Mouse (Mus musculus) myocyte (in vitro differentiated cells): Measurements from ENCODE around the gene Zic5. TPM values are rescaled to one million over a fixed set of nuclear protein-coding genes. Genes with fewer than 3 reads are reported as not detected.

Experiments used
- H3K27me3 ChIP-seq: one replicate; pipeline ENCODE4 v1.6.1; 2011; ENCODE audit not compliant: control insufficient read depth, insufficient read depth, insufficient read length
- H3K36me3 ChIP-seq: one replicate; pipeline ENCODE4 v1.6.1; 2011; ENCODE audit not compliant: control insufficient read depth, insufficient read depth
- H3K4me2 ChIP-seq: one replicate; pipeline ENCODE4 v1.6.1; 2011; ENCODE audit warnings: low read depth, control low read depth
- H3K4me3 ChIP-seq: one replicate; pipeline ENCODE4 v1.5.1; 2011; ENCODE audit warnings: mild to moderate bottlenecking, control low read depth, moderate library complexity
- H3K79me2 ChIP-seq: one replicate; pipeline ENCODE4 v1.6.1; 2011; ENCODE audit not compliant: control insufficient read depth, insufficient read depth
- H3ac ChIP-seq: one replicate; pipeline ENCODE4 v1.6.1; 2011; ENCODE audit not compliant: control insufficient read depth, insufficient read length
- CEBPB ChIP-seq: IDR thresholded peaks from 2 replicates; pipeline ENCODE4 v1.6.1; 2011; ENCODE audit warnings: mild to moderate bottlenecking, moderate library complexity; ENCODE audit not compliant: poor library complexity, insufficient read depth, severe bottlenecking
- E2F4 ChIP-seq: IDR thresholded peaks from one replicate; pipeline ENCODE4 v1.6.1; 2011; ENCODE audit warnings: mild to moderate bottlenecking, control low read depth, moderate library complexity; ENCODE audit not compliant: insufficient read depth
- MAX ChIP-seq: IDR thresholded peaks from one replicate; pipeline ENCODE4 v1.6.1; 2011; ENCODE audit warnings: low read depth, mild to moderate bottlenecking, control low read depth
- MYOD1 ChIP-seq, 3 experiments: IDR thresholded peaks; one replicate each; pipeline ENCODE4 v1.6.1; 2011; ENCODE audit warnings: control low read depth in 2 of 3, low read depth in 2 of 3, mild to moderate bottlenecking in 2 of 3, moderate library complexity in 1 of 3; ENCODE audit not compliant: insufficient read length in 2 of 3, control insufficient read depth in 1 of 3
- MYOG ChIP-seq, 3 experiments: IDR thresholded peaks; one replicate each; pipeline ENCODE4 v1.6.1; 2011; ENCODE audit warnings: control low read depth in 2 of 3, low read depth in 2 of 3, mild to moderate bottlenecking in 2 of 3; ENCODE audit not compliant: insufficient read length in 2 of 3, control insufficient read depth in 1 of 3, insufficient read depth in 1 of 3
- POLR2A ChIP-seq: IDR thresholded peaks from one replicate; pipeline ENCODE4 v1.6.1; 2011; ENCODE audit warnings: low read depth, mild to moderate bottlenecking, control low read depth, moderate library complexity; ENCODE audit not compliant: insufficient read length
- POLR2AphosphoS2 ChIP-seq: IDR thresholded peaks from one replicate; pipeline ENCODE4 v1.6.1; 2011; ENCODE audit warnings: low read depth, control low read depth; ENCODE audit not compliant: insufficient read length
- REST ChIP-seq: IDR thresholded peaks from one replicate; pipeline ENCODE4 v1.6.1; 2011; ENCODE audit warnings: mild to moderate bottlenecking, control low read depth, moderate library complexity; ENCODE audit not compliant: insufficient read depth, insufficient read length
- SRF ChIP-seq: IDR thresholded peaks from one replicate; pipeline ENCODE4 v1.6.1; 2011; ENCODE audit warnings: low read depth; ENCODE audit not compliant: control insufficient read depth, insufficient read length
- TCF12 ChIP-seq: IDR thresholded peaks from one replicate; pipeline ENCODE4 v1.6.1; 2011; ENCODE audit warnings: mild to moderate bottlenecking, control low read depth; ENCODE audit not compliant: poor library complexity, insufficient read depth, severe bottlenecking
- TCF3 ChIP-seq: IDR thresholded peaks from one replicate; pipeline ENCODE4 v1.6.1; 2011; ENCODE audit warnings: low read depth, control low read depth; ENCODE audit not compliant: insufficient read length
- USF1 ChIP-seq: IDR thresholded peaks from one replicate; pipeline ENCODE4 v1.6.1; 2011; ENCODE audit warnings: low read depth, mild to moderate bottlenecking, control low read depth, moderate library complexity
- polyA plus RNA-seq: library from polyadenylated mRNA; unstranded; fragments of >200 nt; fragmentation: generic; extraction: Trizol; gene quantifications from one replicate; pipeline ENCODE4 v1.2.1, GENCODE M21; 2012; ENCODE audit warnings: missing spikeins

The Zic5 gene
- polyA plus RNA-seq, 1 experiment, result 0.42 TPM

DNA sequence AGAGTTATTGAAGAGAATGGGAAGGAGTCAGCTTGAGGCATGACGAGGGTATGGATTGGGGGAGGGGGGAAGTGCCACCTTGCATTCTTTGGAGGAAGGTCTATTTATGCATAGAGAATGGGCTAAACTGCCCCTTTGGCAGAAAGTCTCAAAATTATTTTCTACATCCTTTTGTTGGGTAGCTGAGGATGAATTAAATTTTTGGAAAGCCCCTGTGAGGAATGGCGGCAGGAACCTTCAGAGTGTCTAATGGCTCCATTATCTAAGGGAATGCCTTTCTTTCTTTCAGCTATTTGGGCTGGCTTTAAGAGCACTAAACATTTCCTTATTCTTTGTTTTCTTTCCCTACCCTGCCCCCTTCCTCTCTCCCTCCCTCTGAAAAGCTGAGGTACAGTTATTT lies 14.9 kb upstream of the Zic5 start:
- Histone ChIP-seq H3K27me3 (peaks cover 47% of the 10 kb centered on the region), H3K4me2 (no peak overlapping the region), H3K4me3 (no peak overlapping the region), H3K79me2 (peaks cover 7% of the 10 kb centered on the region), H3ac (no peak overlapping the region), H3K36me3 (no peaks in the 10 kb centered on the region)
- no peak for TF ChIP-seq USF1
- TF ChIP-seq CEBPB, result no peak
- no peak for TF ChIP-seq POLR2AphosphoS2
- no peak for TF ChIP-seq MYOD1 (IDR thresholded peaks at IDR 0.05; ENCODE audit: control insufficient read depth in 1 of 3, insufficient read length in 2 of 3, low read depth in 2 of 3)
- TF ChIP-seq TCF3, result no peak
- TF ChIP-seq E2F4, result no peak
- no peak for TF ChIP-seq MYOG (IDR thresholded peaks at IDR 0.05; ENCODE audit: control insufficient read depth in 1 of 3, insufficient read depth in 1 of 3, insufficient read length in 2 of 3, low read depth in 2 of 3)
- no peak for TF ChIP-seq TCF12
- no peak for TF ChIP-seq MAX
- no peak for TF ChIP-seq POLR2A
- TF ChIP-seq SRF, result no peak
- no peak for TF ChIP-seq REST

DNA sequence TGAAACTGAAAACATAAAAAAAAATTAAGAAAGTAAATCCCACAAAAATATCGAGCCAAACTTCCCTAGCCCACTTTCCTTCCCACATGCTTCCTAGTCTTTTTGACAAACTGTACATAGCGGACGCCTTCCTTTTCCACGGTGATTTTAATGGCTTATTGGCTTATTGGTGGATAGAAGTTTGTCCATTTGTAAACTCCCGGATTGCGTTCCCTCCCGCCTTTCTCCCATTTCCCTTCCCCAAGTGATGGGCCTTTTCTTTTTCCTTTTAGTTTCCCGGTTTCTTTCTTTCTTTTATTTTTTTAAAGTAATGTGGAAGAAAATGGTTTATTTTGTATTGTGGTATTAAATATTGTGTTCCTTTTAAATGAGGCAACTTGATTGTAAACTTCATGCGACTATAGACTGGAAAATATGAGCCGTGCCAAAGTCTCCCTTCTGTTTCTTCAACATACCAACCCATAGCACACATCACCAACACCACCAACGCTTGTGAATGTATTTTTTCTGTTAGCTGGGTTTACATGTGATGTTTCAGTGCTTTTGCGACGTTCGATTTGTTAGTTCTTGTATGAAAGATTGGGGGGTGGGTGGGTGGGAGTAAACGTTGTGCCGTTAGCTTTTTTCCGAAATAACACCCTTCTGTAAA lies 14.1 kb upstream of the Zic5 start:
- Histone ChIP-seq H3ac (no peak overlapping the region), H3K27me3 (peaks cover 47% of the 10 kb centered on the region), H3K79me2 (peaks cover 7% of the 10 kb centered on the region), H3K36me3 (no peaks in the 10 kb centered on the region), H3K4me2 (no peak overlapping the region), H3K4me3 (no peak overlapping the region)
- TF ChIP-seq TCF3 (no peak), SRF (no peak)

DNA sequence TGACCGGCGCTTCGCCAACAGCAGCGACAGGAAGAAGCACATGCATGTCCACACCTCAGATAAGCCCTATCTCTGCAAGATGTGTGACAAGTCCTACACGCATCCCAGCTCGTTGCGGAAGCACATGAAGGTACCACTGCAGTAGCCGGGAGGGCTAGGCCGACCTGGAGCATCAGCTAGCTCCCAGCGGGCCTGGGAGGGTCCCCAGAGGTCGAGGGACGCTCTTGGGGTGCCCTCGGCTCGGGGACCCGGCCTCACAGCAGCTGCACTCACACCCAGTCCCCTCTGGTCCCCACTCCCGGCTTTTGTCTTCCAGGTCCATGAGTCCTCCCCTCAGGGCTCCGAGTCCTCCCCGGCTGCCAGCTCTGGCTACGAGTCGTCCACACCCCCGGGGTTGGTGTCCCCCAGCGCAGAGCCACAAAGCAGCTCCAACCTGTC lies 13.1 kb upstream of the Zic5 start:
- Histone ChIP-seq H3K4me3 (no peak overlapping the region), H3K27me3 (peaks cover 38% of the 10 kb centered on the region)
- TF ChIP-seq REST, result no peak
- no peak for TF ChIP-seq MAX
- TF ChIP-seq USF1, result no peak
- TF ChIP-seq MYOG (IDR thresholded peaks at IDR 0.05; ENCODE audit: control insufficient read depth in 1 of 3, insufficient read depth in 1 of 3, insufficient read length in 2 of 3, low read depth in 2 of 3), result no peak
- TF ChIP-seq SRF, result no peak

DNA sequence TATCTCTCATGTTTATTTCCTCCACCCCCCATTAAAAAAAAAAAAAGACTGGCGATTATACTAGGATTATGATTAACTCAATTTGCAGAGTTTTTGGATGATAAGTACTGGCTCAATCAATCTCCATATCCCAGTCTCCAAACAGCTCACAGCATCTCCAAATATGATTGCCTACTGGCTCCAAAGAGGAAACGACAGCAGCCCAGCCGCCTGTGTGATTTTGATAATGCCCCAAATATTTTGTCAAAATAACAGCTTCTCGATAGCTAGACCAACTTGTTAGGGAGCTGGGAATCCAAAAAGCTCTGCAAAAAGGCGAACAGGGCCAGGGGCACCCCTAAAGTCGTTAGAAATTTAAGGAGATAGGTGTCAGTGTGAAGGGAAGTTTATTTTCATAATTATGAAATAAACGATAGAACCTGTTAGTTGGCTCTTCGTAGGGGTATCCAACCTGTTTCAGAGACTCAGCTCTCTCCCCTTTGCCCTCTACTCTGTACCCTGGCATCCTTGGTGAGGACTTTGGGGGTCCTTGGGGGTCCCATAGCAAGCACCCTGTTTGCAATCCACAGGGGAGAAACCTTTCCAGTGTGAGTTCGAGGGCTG lies 12.6 kb upstream of the Zic5 start:
- Histone ChIP-seq H3K79me2 (peaks cover 7% of the 10 kb centered on the region), H3K4me2 (no peak overlapping the region), H3K36me3 (no peaks in the 10 kb centered on the region), H3K27me3 (peaks cover 34% of the 10 kb centered on the region), H3ac (no peak overlapping the region), H3K4me3 (no peak overlapping the region)
- TF ChIP-seq USF1, result no peak
- no peak for TF ChIP-seq POLR2A
- no peak for TF ChIP-seq CEBPB
- TF ChIP-seq TCF12, result no peak
- no peak for TF ChIP-seq MAX
- TF ChIP-seq MYOG (IDR thresholded peaks at IDR 0.05; ENCODE audit: control insufficient read depth in 1 of 3, insufficient read depth in 1 of 3, insufficient read length in 2 of 3, low read depth in 2 of 3), result no peak
- no peak for TF ChIP-seq E2F4
- no peak for TF ChIP-seq TCF3
- no peak for TF ChIP-seq POLR2AphosphoS2
- TF ChIP-seq SRF, result no peak
- TF ChIP-seq MYOD1 (IDR thresholded peaks at IDR 0.05; ENCODE audit: control insufficient read depth in 1 of 3, insufficient read length in 2 of 3, low read depth in 2 of 3), result no peak

More for the DNA sequence above, 13.1 kb upstream of the Zic5 start:
- Histone ChIP-seq H3K4me2 (no peak overlapping the region), H3ac (no peak overlapping the region), H3K79me2 (peaks cover 7% of the 10 kb centered on the region), H3K36me3 (no peaks in the 10 kb centered on the region)

DNA sequence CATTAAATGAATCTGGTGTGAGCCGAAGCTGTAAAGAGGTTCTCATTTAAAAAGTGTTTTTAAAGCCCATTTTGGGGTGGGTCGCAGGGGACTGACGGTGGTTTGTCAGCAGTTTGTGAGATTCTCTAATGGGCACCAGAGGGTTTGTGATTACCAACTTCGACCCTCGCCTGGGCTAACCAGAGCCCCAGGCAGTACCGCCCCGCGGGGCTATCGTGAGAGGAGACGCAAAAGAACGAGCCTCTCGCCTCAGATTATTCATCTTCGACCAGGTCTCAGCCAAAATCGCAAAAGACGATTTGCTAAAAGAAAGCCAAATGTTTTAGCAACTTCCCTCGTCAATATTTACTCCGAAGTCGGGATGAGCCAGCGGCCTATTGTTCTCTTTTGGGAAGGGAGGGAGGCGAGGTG lies 11.8 kb upstream of the Zic5 start:
- H3K4me2 ChIP-seq, result peak overlapping the region; percentile 64
- TF ChIP-seq TCF3 (no peak), CEBPB (no peak), POLR2A (no peak), POLR2AphosphoS2 (no peak), USF1 (no peak), TCF12 (no peak), MYOG (IDR thresholded peaks at IDR 0.05; ENCODE audit: control insufficient read depth in 1 of 3, insufficient read depth in 1 of 3, insufficient read length in 2 of 3, low read depth in 2 of 3) (no peak), E2F4 (no peak), SRF (no peak), MYOD1 (IDR thresholded peaks at IDR 0.05; ENCODE audit: control insufficient read depth in 1 of 3, insufficient read length in 2 of 3, low read depth in 2 of 3) (no peak), REST (no peak), MAX (no peak)
- H3K4me3 ChIP-seq, result peak overlapping the region; percentile 26
- no peak overlapping the region for H3ac ChIP-seq
- H3K27me3 ChIP-seq, result peaks cover 32% of the 10 kb centered on the region
- no peaks in the 10 kb centered on the region for H3K36me3 ChIP-seq
- peaks cover 7% of the 10 kb centered on the region for H3K79me2 ChIP-seq
